Comparison of ENCODE assay signal across 8 mouse cellular contexts in the genomic region with DNA sequence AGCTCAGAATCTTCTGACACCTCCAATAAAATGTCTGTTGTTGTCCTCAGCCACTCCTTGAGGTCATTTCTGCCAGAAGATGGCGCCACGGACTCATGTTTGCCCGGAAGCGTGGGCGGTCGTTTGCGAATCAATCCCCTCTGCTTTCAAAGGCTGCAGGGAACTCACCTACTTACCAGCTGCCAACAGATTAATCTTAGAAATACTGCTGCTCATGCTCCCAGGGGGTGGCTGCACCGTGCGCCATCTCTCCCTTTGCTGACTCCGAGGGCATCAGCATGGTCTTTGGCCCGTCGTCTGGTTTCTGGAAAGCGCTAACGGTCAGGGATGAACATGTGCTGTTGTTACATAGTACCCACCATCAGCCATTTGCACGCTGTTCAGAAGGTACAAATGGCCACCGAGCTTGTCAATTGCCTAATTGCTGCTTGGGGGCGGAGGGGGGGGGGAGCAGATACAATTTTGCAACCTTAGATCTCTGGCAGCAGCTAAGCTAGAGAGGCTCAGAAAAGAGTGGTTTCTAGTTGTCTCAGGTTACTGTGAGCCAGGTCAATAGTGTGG. TPM values are rescaled to one million over a fixed set of nuclear protein-coding genes. Genes with fewer than 3 reads are reported as not detected.
A peak's percentile ranks its signal among the peaks of the same experiment; 100 is the strongest.
DNase-seq lines count a peak whose midpoint lies in the region; ATAC-seq and TF ChIP-seq lines count a peak whose summit lies in the region.

No protein-coding gene starts in this region.

- peak; percentile 82 for DNase-seq in T-cell, adult 2 months (ENCODE audit: low spot score)
- peak; percentile 81 to 89 for DNase-seq in cerebellum, postnatal 25 days
- DNase-seq in gastrocnemius, adult 2 months = peak; percentile 90
- DNase-seq in left cerebral cortex, adult 11 months (ENCODE audit: low spot score) = peak; percentile 87
- DNase-seq in lung, postnatal 36 days = peak; percentile 94
- DNase-seq in right cerebral cortex, adult 18-20 months = peak; percentile 93
- DNase-seq in urinary bladder, adult 2 months (ENCODE audit: low spot score) = peak; percentile 57

- under 1% methylated on average over 17 of the region's 17 CpGs for WGBS in hindbrain, embryonic 16.5 days

- TF ChIP-seq CTCF in gastrocnemius, adult 2 months (IDR thresholded peaks at IDR 0.05) = peak; percentile 92

- peak overlapping the region; percentile 60 for H3K9ac ChIP-seq in hindbrain, embryonic 16.5 days (ENCODE audit: low read depth, low read length)

- peak; percentile 86 for ATAC-seq in hindbrain, embryonic 16.5 days

- peak overlapping the region; percentile 58 for H3K4me2 ChIP-seq in hindbrain, embryonic 16.5 days (ENCODE audit: low read length)

- no peaks in the 10 kb centered on the region for H3K27me3 ChIP-seq in hindbrain, embryonic 16.5 days (replicated peaks; ENCODE audit: control insufficient read depth, insufficient read depth, low read length)

- no peaks in the 10 kb centered on the region for H3K9me3 ChIP-seq in hindbrain, embryonic 16.5 days (ENCODE audit: control insufficient read depth, low read length)

- peak overlapping the region; percentile 67 for H3K4me3 ChIP-seq in gastrocnemius, adult 2 months
- peak overlapping the region; percentile 34 for H3K4me3 ChIP-seq in hindbrain, embryonic 16.5 days (ENCODE audit: low read length)

- no peaks in the 10 kb centered on the region for H3K36me3 ChIP-seq in hindbrain, embryonic 16.5 days (ENCODE audit: control insufficient read depth, insufficient read depth, low read length)

- peaks cover 10% of the 10 kb centered on the region for H3K4me1 ChIP-seq in hindbrain, embryonic 16.5 days (ENCODE audit: control insufficient read depth, insufficient read depth, low read depth, low read length)

- H3K27ac ChIP-seq in gastrocnemius, adult 2 months = peak overlapping the region; percentile 28; the same call in 1 of the 2 replicates
- peak overlapping the region; percentile 26; the same call in 1 of the 2 replicates for H3K27ac ChIP-seq in hindbrain, embryonic 16.5 days (ENCODE audit: low read depth, low read length)

- intact Hi-C loops in gastrocnemius, adult 2 months (cut with DNase I) = loop anchor here (1.0 to 10.0 kb wide), 3 partner anchors 117 to 325 kb away; a partner anchor contains a TSS

RNA-seq across cellular contexts. Expression of a gene that starts 39.8 kb away (rescaled TPM):
- total RNA-seq in gastrocnemius, adult 2 months (2021) = under 1 TPM; 0.15 to 0.31 TPM
- polyA plus RNA-seq in hindbrain, embryonic 16.5 days (2015; fragmentation: Nextera tagmentation; extraction: Ambion mirVana) = 0.40 and 0.51 TPM in 2 replicates
- 0.10 and 0.22 TPM in 2 replicates for polyA plus RNA-seq in urinary bladder, adult 2 months (2012; rRNA removed)

Comparison
In these comparisons a context has a peak if more than half of its experiments do, and no peak if none do; other contexts are left out.
1. Peak in every context shown above with its lines: DNase-seq, ATAC-seq, H3K4me3 ChIP-seq and H3K27ac ChIP-seq.